Mouse (Mus musculus) embryonic fibroblast, embryonic 13.5 days (primary cell): ENCODE measurements at regions not wholly inside any gene's neighbourhood (a gene's known extent, or its start where the extent isn't known, plus 50 kb on each side); places are given as distances from the start of the nearest gene placed in this dataset.

Experiments
- CTCF ChIP-seq: IDR thresholded peaks from 2 replicates; pipeline ENCODE4 v1.5.1; 2011; ENCODE audit warnings: mild to moderate bottlenecking, control low read depth, low read length, moderate library complexity, borderline replicate concordance; ENCODE audit not compliant: insufficient read depth
- POLR2A ChIP-seq: IDR thresholded peaks from 2 replicates; pipeline ENCODE4 v1.6.1; 2011; ENCODE audit warnings: low read depth, mild to moderate bottlenecking, control low read depth, low read length, moderate library complexity

DNA sequence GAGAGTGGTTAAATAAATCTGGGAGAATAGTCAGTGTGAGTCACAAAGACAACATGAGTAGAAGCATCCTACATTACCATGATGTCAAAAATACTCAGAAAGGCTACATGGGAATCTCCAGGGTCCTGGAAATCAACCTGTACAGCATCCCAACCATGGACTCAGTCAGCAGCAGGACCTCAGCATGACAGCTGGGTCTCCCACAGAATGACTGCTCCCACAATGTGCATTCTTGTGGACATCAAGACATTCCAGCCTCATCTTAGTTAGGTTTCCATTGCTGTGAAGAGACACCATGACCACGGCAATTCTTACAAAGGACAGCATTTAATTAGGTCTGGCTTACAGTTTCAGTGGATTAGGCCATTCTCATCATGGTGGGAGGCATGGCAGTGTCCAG is 93.8 kb upstream of the Mapk10 start:
- no peak for TF ChIP-seq POLR2A
- no peak for TF ChIP-seq CTCF
